Mouse (Mus musculus) limb, embryonic 10.5 days (tissue): ENCODE measurements around the gene Arid5a. TPM values are rescaled to one million over a fixed set of nuclear protein-coding genes. Genes with fewer than 3 reads are reported as not detected.

ENCODE experiments used
- DNase-seq: peaks from one replicate; pipeline ENCODE4 v3.0.0-alpha.2; 2017; ENCODE audit warnings: low spot score
- H3K27ac ChIP-seq: fragments of 300-500 bp; sonication (generic); 2 replicates; pipeline ENCODE4 v1.5.1; 2016; ENCODE audit warnings: mild to moderate bottlenecking
- H3K27me3 ChIP-seq: fragments of 300-500 bp; sonication (generic); 2 replicates; pipeline ENCODE4 v1.6.1; 2016; ENCODE audit warnings: low read depth, mild to moderate bottlenecking; ENCODE audit not compliant: poor library complexity, severe bottlenecking
- H3K36me3 ChIP-seq: fragments of 300-500 bp; sonication (generic); 2 replicates; pipeline ENCODE4 v1.6.1; 2016; ENCODE audit warnings: mild to moderate bottlenecking, moderate library complexity
- H3K4me1 ChIP-seq: fragments of 300-500 bp; sonication (generic); 2 replicates; pipeline ENCODE4 v1.6.1; 2016
- H3K4me3 ChIP-seq: fragments of 300-500 bp; sonication (generic); 2 replicates; pipeline ENCODE4 v1.5.1; 2016; ENCODE audit warnings: mild to moderate bottlenecking, moderate library complexity
- H3K9me3 ChIP-seq: fragments of 300-500 bp; sonication (generic); replicated peaks from 2 replicates; pipeline ENCODE4 v1.6.1; 2016; ENCODE audit warnings: mild to moderate bottlenecking
- WGBS: fragments of 180-500 bp; shearing (Covaris S2); methylation state at CpG from one replicate; pipeline ENCODE4 v1.1.7; 2016; 5-methylcytosine and 5-hydroxymethylcytosine counted together
- polyA plus RNA-seq: library from polyadenylated mRNA; unstranded; fragments of >200 nt; fragmentation: Nextera tagmentation; extraction: Ambion mirVana; gene quantifications from 2 replicates; pipeline ENCODE4 v1.2.1, GENCODE M21; 2016

Arid5a gene
- polyA plus RNA-seq, 1 experiment from 2014 or later: 4.2 TPM

GRCm38 (mm10) chr1:36300486-36300885 lies 7.0 kb upstream of the Arid5a start:
- WGBS: 87% methylated on average over 6 of the region's 6 CpGs
- peaks cover 7% of the 10 kb centered on the region for H3K4me1 ChIP-seq
- peaks cover 76% of the 10 kb centered on the region for H3K27me3 ChIP-seq

GRCm38 (mm10) chr1:36302273-36302672 lies 5.3 kb upstream of the Arid5a start:
- Histone ChIP-seq H3K27ac (no peak overlapping the region), H3K36me3 (no peaks in the 10 kb centered on the region), H3K4me3 (no peak overlapping the region), H3K4me1 (peaks cover 7% of the 10 kb centered on the region), H3K9me3 (no peaks in the 10 kb centered on the region), H3K27me3 (peaks cover 75% of the 10 kb centered on the region)
- 83% methylated on average over 8 of the region's 8 CpGs for WGBS
- no peak for DNase-seq

More at GRCm38 (mm10) chr1:36300486-36300885, 7.0 kb upstream of the Arid5a start:
- Histone ChIP-seq H3K9me3 (no peaks in the 10 kb centered on the region), H3K27ac (no peak overlapping the region), H3K4me3 (no peak overlapping the region), H3K36me3 (no peaks in the 10 kb centered on the region)
- DNase-seq: no peak

GRCm38 (mm10) chr1:36302957-36303356 lies 4.6 kb upstream of the Arid5a start:
- H3K9me3 ChIP-seq: no peaks in the 10 kb centered on the region
- WGBS: 18% methylated on average over 9 of the region's 9 CpGs
- peaks cover 68% of the 10 kb centered on the region for H3K27me3 ChIP-seq
- H3K36me3 ChIP-seq: no peaks in the 10 kb centered on the region
- H3K4me1 ChIP-seq: peaks cover 7% of the 10 kb centered on the region
- H3K27ac ChIP-seq: no peak overlapping the region
- no peak for DNase-seq
- H3K4me3 ChIP-seq: peak overlapping the region; percentile 50

- peak; percentile 51 for DNase-seq
- 10% methylated on average over 30 of the region's 30 CpGs for WGBS
- no peaks in the 10 kb centered on the region for H3K9me3 ChIP-seq
- peak overlapping the region; percentile 50 for H3K4me3 ChIP-seq
- H3K27me3 ChIP-seq: peaks cover 66% of the 10 kb centered on the region
- H3K36me3 ChIP-seq: no peaks in the 10 kb centered on the region
- no peak overlapping the region for H3K27ac ChIP-seq
- peaks cover 12% of the 10 kb centered on the region for H3K4me1 ChIP-seq
Measured at GRCm38 (mm10) chr1:36303381-36304320, 3.9 kb upstream of the Arid5a start.

- whole genome bisulfite sequencing: 72% methylated on average over 7 of the region's 7 CpGs
Measured at GRCm38 (mm10) chr1:36304764-36305163, 2.8 kb upstream of the Arid5a start.

GRCm38 (mm10) chr1:36306120-36306519 lies 1.4 kb upstream of the Arid5a start:
- no peak for DNase-seq
- Histone ChIP-seq H3K36me3 (no peaks in the 10 kb centered on the region), H3K4me1 (peaks cover 24% of the 10 kb centered on the region), H3K27ac (no peak overlapping the region), H3K4me3 (no peak overlapping the region), H3K27me3 (peaks cover 59% of the 10 kb centered on the region), H3K9me3 (no peaks in the 10 kb centered on the region)
- WGBS: 71% methylated on average over 6 of the region's 6 CpGs

More at GRCm38 (mm10) chr1:36304764-36305163, 2.8 kb upstream of the Arid5a start:
- H3K4me3 ChIP-seq: no peak overlapping the region
- H3K27ac ChIP-seq: no peak overlapping the region
- no peaks in the 10 kb centered on the region for H3K9me3 ChIP-seq
- DNase-seq: no peak
- H3K27me3 ChIP-seq: peaks cover 67% of the 10 kb centered on the region
- H3K36me3 ChIP-seq: no peaks in the 10 kb centered on the region
- H3K4me1 ChIP-seq: peaks cover 23% of the 10 kb centered on the region

- H3K36me3 ChIP-seq: no peaks in the 10 kb centered on the region
- H3K4me1 ChIP-seq: peaks cover 24% of the 10 kb centered on the region
- 73% methylated on average over 7 of the region's 7 CpGs for WGBS
- no peaks in the 10 kb centered on the region for H3K9me3 ChIP-seq
- no peak overlapping the region for H3K27ac ChIP-seq
- peaks cover 49% of the 10 kb centered on the region for H3K27me3 ChIP-seq
- DNase-seq: no peak
- H3K4me3 ChIP-seq: no peak overlapping the region; the same call in 1 of the 2 replicates
Measured at GRCm38 (mm10) chr1:36307121-36307494, 425 bp upstream of the Arid5a start.

- WGBS: 8% methylated on average over 12 of the region's 12 CpGs
- Histone ChIP-seq H3K27ac (no peak overlapping the region), H3K27me3 (peaks cover 35% of the 10 kb centered on the region), H3K4me1 (peaks cover 18% of the 10 kb centered on the region), H3K9me3 (no peaks in the 10 kb centered on the region), H3K4me3 (peak overlapping the region; percentile 68), H3K36me3 (no peaks in the 10 kb centered on the region)
- peak; percentile 49 for DNase-seq
Measured at GRCm38 (mm10) chr1:36308451-36308901, 943 bp downstream of the Arid5a start.

GRCm38 (mm10) chr1:36308966-36309475 lies 1.5 kb downstream of the Arid5a start:
- H3K4me1 ChIP-seq: peaks cover 17% of the 10 kb centered on the region
- H3K27me3 ChIP-seq: peaks cover 30% of the 10 kb centered on the region
- DNase-seq: no peak
- H3K4me3 ChIP-seq: 0 out of 2 replicates have a peak overlapping the region, but pooled peaks have one; percentile 68
- H3K36me3 ChIP-seq: no peaks in the 10 kb centered on the region
- H3K27ac ChIP-seq: peak overlapping the region; percentile 30
- WGBS: 60% methylated on average over 9 of the region's 9 CpGs
- no peaks in the 10 kb centered on the region for H3K9me3 ChIP-seq

- no peaks in the 10 kb centered on the region for H3K9me3 ChIP-seq
- peaks cover 17% of the 10 kb centered on the region for H3K4me1 ChIP-seq
- H3K4me3 ChIP-seq: 0 out of 2 replicates have a peak overlapping the region, but pooled peaks have one; percentile 10
- WGBS: 33% methylated on average over 3 of the region's 3 CpGs
- peak overlapping the region; percentile 30 for H3K27ac ChIP-seq
- no peaks in the 10 kb centered on the region for H3K36me3 ChIP-seq
- peaks cover 25% of the 10 kb centered on the region for H3K27me3 ChIP-seq
- DNase-seq: no peak
Measured at GRCm38 (mm10) chr1:36309498-36309901, 2.0 kb downstream of the Arid5a start.

GRCm38 (mm10) chr1:36314959-36315775 lies 7.6 kb downstream of the Arid5a start:
- Histone ChIP-seq H3K36me3 (peaks cover 2% of the 10 kb centered on the region; the same call in 1 of the 2 replicates), H3K4me1 (no peaks in the 10 kb centered on the region), H3K9me3 (no peaks in the 10 kb centered on the region), H3K27me3 (peaks cover 1% of the 10 kb centered on the region; the same call in 1 of the 2 replicates), H3K4me3 (no peak overlapping the region), H3K27ac (no peak overlapping the region)
- DNase-seq: no peak
- WGBS: 90% methylated on average over 11 of the region's 11 CpGs

- Histone ChIP-seq H3K9me3 (no peaks in the 10 kb centered on the region), H3K27ac (no peak overlapping the region), H3K36me3 (peaks cover 2% of the 10 kb centered on the region; the same call in 1 of the 2 replicates), H3K27me3 (no peaks in the 10 kb centered on the region), H3K4me3 (no peak overlapping the region), H3K4me1 (no peaks in the 10 kb centered on the region)
- 90% methylated on average over 2 of the region's 2 CpGs for WGBS
- no peak for DNase-seq
Measured at GRCm38 (mm10) chr1:36315776-36316100, 8.2 kb downstream of the Arid5a start.
